Mouse (Mus musculus): ENCODE data around the gene Plce1. TPM values are rescaled to one million over a fixed set of nuclear protein-coding genes. Genes with fewer than 3 reads are reported as not detected.
"Not testable (repeated sequence)": the region's sequence is repeated elsewhere in the genome, so short reads cannot be mapped to it uniquely, and the experiment has no call there.

Gene Plce1
- polyA plus RNA-seq, 1 experiment from 2014 or later: 3.1 TPM

DNA sequence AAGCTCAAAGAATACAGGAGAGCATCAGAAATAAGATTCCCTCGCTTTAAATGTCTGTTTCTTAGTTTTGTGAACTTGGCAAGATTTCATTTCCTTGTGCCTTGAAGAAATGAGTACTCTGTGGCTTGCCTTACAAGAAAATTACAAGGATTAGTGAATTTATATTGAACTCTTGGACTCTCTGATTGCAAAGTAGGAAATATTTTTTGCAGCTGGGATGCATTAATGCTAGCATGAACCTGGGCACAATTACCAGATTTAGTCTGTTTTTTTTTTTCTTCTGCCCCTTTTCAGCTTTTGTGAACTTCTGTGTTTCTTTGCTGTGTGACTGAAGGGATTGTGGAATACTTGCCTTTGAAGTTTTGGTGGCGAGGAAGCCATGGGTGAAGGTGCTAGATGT lies 72.6 kb downstream of the Plce1 start:
- H3K4me2 ChIP-seq: no peak overlapping the region
- no peaks in the 10 kb centered on the region for H3K27me3 ChIP-seq
- no peak overlapping the region for H3K4me3 ChIP-seq
- 25% methylated on average over 2 of the region's 2 CpGs for WGBS
- H3K36me3 ChIP-seq: no peaks in the 10 kb centered on the region
- H3K4me1 ChIP-seq: peaks cover 11% of the 10 kb centered on the region
- H3K27ac ChIP-seq: no peak overlapping the region
- ATAC-seq (ENCODE audit: insufficient number of reproducible peaks, insufficient read depth, low FRiP score, low TSS enrichment, low read depth): no peak
- 0 out of 2 replicates have a peak, but pooled peaks cover 4% of the 10 kb centered on the region for H3K9me3 ChIP-seq
- H3K9ac ChIP-seq: no peak overlapping the region

DNA sequence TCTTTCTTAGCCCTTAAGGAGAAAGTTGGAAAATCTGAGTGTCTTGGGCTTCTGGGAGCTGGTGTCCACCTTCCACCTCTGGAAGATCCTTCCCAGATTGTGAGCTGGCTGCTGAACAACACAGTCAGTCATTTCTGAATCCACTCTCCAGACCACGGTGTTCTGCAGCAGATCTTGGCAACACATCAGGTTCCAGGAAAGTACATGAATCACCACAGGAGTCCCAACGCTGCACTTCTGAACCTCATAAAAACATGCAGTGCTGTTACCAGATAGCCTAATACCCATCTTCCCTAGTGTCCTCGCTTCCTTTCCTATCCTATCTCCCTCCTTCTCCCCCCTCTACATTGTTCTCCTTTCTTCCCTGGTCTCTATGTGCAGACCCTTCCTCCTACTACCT lies 74.5 kb downstream of the Plce1 start:
- H3K36me3 ChIP-seq: no peaks in the 10 kb centered on the region
- peaks cover 11% of the 10 kb centered on the region for H3K4me1 ChIP-seq
- no peak overlapping the region for H3K4me2 ChIP-seq
- no peak for ATAC-seq (ENCODE audit: insufficient number of reproducible peaks, insufficient read depth, low FRiP score, low TSS enrichment, low read depth)
- 0 out of 2 replicates have a peak, but pooled peaks cover 4% of the 10 kb centered on the region for H3K9me3 ChIP-seq
- no peak overlapping the region for H3K4me3 ChIP-seq
- H3K27ac ChIP-seq: no peak overlapping the region
- no peak overlapping the region for H3K9ac ChIP-seq
- H3K27me3 ChIP-seq: no peaks in the 10 kb centered on the region
- WGBS: 81% methylated on average over 3 of the region's 3 CpGs

DNA sequence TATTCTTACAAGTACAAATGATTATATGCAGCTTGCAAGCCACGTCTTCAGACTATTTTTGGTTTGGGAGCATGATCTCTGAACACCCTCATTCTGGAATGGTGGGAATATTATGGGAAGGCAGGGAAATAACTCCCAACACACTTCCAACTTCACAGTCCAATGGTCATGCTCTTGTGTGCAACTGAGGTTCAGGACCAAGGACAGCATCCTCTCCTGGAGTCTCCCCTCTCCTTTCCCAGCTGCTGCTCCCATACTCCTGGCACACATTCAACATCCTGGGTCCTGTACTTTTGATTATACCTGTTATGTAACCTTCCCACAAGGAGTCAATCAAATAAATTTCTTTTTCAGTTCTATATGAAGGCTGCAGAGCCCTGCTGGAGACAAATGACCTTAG lies 77.9 kb downstream of the Plce1 start:
- Histone ChIP-seq H3K4me1 (peaks cover 6% of the 10 kb centered on the region), H3K9ac (no peak overlapping the region), H3K27ac (no peak overlapping the region), H3K4me3 (no peak overlapping the region), H3K27me3 (no peaks in the 10 kb centered on the region), H3K4me2 (no peak overlapping the region), H3K36me3 (no peaks in the 10 kb centered on the region), H3K9me3 (no peaks in the 10 kb centered on the region)
- ATAC-seq (ENCODE audit: insufficient number of reproducible peaks, insufficient read depth, low FRiP score, low TSS enrichment, low read depth): no peak
- WGBS: 53% methylated on average over 1 of the region's 1 CpGs

DNA sequence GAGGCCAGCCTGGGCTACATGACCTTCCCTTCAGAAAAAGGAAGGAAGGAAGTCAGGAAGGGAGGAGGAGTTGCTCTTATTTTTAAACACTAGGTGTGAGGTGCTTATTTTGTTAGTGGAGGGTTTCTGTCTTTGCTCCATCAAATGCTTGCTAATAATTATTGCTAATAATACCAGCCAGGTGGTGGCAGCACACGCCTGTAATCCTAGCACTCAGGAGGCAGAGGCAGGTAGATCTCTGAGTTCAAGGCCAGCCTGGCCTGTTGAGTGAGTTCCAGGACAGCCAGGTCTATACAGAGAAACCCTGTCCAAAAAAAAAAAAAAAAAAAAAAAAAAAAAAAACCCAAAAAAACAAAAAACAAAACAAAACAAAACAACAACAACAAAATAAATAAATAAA lies 81.0 kb downstream of the Plce1 start:
- H3K36me3 ChIP-seq; H3K4me3 ChIP-seq; H3K27ac ChIP-seq; H3K4me1 ChIP-seq; H3K9ac ChIP-seq; H3K9me3 ChIP-seq; H3K4me2 ChIP-seq; ATAC-seq (ENCODE audit: insufficient number of reproducible peaks, insufficient read depth, low FRiP score, low TSS enrichment, low read depth); H3K27me3 ChIP-seq: not testable (repeated sequence)
- 83% methylated on average over 1 of the region's 1 CpGs for WGBS

DNA sequence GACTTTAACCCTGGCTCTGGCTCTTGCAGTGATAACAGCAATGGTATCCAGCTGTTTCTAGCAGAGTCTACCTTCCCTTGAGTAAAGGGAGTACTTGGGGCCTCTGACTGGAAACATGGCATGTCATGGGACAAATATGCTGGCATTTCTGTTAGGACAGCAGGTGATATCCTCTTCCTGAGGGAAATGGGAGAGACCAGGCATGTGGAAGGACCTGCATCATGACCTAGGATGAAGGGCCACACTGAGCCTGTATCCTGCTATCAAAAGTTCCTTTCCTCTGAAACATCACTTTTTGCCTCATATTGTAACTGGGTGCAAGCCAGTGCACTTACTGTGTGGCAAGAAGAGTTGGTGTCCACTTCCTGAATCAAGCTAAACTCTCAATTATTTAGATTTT lies 85.2 kb downstream of the Plce1 start:
- Histone ChIP-seq H3K4me3 (no peak overlapping the region), H3K27me3 (no peaks in the 10 kb centered on the region), H3K9ac (no peak overlapping the region), H3K9me3 (no peaks in the 10 kb centered on the region), H3K27ac (no peak overlapping the region), H3K36me3 (no peaks in the 10 kb centered on the region), H3K4me2 (no peak overlapping the region), H3K4me1 (peaks cover 12% of the 10 kb centered on the region)
- no peak for ATAC-seq (ENCODE audit: insufficient number of reproducible peaks, insufficient read depth, low FRiP score, low TSS enrichment, low read depth)

DNA sequence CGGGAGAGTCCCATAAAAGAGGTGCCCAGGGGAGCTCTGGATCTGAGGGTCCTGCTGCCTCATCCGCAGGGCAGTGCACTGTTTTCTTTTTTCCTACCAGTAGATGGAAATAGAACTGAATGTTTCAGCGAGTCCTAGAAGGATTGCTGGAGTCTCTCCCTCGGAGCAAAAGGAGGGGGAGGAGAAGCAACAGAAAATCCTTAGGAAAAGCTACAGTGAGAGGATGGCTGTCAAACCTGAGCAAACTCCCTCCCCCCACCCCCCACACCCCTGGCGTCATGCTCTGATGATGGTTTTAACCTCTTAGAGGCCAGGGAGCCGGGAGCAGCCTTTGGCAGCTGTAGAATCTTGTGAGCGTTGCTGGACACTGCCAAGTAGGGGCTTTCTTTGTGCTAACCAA lies 85.8 kb downstream of the Plce1 start:
- WGBS: 19% methylated on average over 7 of the region's 7 CpGs

DNA sequence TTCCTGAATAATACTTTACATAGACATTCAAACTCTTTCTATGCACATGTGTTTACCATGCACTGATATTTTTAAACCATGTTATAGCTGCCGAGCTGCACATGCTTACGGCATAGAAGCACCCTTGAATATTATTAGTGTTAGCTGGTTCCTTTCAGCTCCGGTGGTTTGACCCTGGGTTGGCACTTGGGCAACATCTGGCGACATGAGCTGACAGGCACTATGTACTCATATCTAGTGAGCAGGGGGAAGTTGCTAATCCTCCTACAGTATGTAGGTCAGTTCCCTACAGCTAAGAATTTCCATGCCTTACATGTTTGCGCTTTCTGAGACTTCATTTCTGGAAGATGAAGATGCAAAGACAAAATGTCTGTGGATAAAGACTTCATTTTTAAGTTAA lies 86.4 kb downstream of the Plce1 start:
- Histone ChIP-seq H3K4me1 (peaks cover 12% of the 10 kb centered on the region), H3K27me3 (no peaks in the 10 kb centered on the region), H3K27ac (no peak overlapping the region), H3K4me2 (no peak overlapping the region), H3K36me3 (no peaks in the 10 kb centered on the region), H3K9me3 (no peaks in the 10 kb centered on the region), H3K9ac (no peak overlapping the region), H3K4me3 (no peak overlapping the region)
- WGBS: 52% methylated on average over 5 of the region's 5 CpGs
- no peak for ATAC-seq (ENCODE audit: insufficient number of reproducible peaks, insufficient read depth, low FRiP score, low TSS enrichment, low read depth)

More for the DNA sequence above, 85.8 kb downstream of the Plce1 start:
- Histone ChIP-seq H3K9ac (no peak overlapping the region), H3K27ac (no peak overlapping the region), H3K4me3 (no peak overlapping the region), H3K4me2 (no peak overlapping the region; the same call in 1 of the 2 replicates), H3K27me3 (no peaks in the 10 kb centered on the region), H3K4me1 (peaks cover 12% of the 10 kb centered on the region), H3K36me3 (no peaks in the 10 kb centered on the region), H3K9me3 (no peaks in the 10 kb centered on the region)
- no peak for ATAC-seq (ENCODE audit: insufficient number of reproducible peaks, insufficient read depth, low FRiP score, low TSS enrichment, low read depth)

DNA sequence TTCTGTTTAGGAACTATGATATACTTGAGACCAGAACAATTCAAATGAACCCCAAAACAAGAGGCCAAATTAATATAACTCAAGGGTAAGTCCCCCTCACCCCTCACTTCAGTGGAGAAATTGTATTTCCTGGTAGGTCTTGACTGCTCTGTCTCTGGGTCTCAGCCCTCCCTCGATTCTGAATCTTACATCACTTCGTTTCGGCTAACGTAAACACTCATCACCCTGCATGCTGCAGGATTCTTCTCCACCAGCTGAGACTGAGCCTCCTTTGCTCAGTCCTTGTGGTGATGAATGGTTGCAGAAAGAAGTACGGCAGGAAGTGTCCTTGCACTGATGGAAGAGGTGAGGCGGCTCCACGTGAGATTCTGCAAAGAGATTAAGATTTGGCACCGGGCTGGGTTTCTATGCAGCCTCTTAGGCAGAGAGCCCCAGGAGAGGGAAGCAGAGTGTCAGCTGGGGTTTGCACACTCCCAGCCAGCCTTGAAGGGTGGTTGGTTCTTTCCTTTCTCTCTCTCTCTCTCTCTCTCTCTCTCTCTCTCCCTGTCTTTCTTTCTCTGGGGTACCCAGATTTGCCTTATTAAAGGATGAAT lies 97.7 kb downstream of the Plce1 start:
- no peak overlapping the region for H3K4me2 ChIP-seq
- H3K36me3 ChIP-seq: no peaks in the 10 kb centered on the region
- WGBS: 39% methylated on average over 8 of the region's 8 CpGs
- peaks cover 7% of the 10 kb centered on the region; the same call in 1 of the 2 replicates for H3K4me1 ChIP-seq
- no peak overlapping the region for H3K27ac ChIP-seq
- H3K4me3 ChIP-seq: no peak overlapping the region
- no peaks in the 10 kb centered on the region for H3K27me3 ChIP-seq
- H3K9me3 ChIP-seq: no peaks in the 10 kb centered on the region
- no peak overlapping the region for H3K9ac ChIP-seq
- no peak for ATAC-seq (ENCODE audit: insufficient number of reproducible peaks, insufficient read depth, low FRiP score, low TSS enrichment, low read depth)

DNA sequence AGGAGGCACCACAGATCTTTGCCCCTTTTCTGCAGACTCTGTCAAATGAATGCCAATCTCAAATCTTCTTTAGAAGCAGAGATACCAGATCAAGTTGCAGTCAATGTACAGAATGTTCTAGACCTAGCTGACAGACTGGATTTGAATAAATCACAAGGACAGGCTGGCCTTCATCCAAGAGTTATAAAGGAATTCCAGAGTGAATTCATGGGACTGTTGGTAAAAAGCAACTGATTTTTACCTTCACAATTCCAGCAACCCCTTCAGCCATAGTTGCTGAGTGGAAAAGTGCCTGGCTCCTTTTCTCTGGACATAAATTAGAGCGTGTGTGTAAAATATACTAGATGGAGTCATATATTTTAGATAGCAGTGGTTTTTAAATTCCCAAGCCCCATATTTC lies 102.0 kb downstream of the Plce1 start:
- WGBS: 80% methylated on average over 1 of the region's 1 CpGs
- Histone ChIP-seq H3K27ac (no peak overlapping the region), H3K9me3 (no peaks in the 10 kb centered on the region), H3K36me3 (no peaks in the 10 kb centered on the region), H3K27me3 (no peaks in the 10 kb centered on the region), H3K4me3 (no peak overlapping the region), H3K4me2 (no peak overlapping the region), H3K4me1 (peaks cover 22% of the 10 kb centered on the region), H3K9ac (no peak overlapping the region)
- ATAC-seq (ENCODE audit: insufficient number of reproducible peaks, insufficient read depth, low FRiP score, low TSS enrichment, low read depth): no peak

DNA sequence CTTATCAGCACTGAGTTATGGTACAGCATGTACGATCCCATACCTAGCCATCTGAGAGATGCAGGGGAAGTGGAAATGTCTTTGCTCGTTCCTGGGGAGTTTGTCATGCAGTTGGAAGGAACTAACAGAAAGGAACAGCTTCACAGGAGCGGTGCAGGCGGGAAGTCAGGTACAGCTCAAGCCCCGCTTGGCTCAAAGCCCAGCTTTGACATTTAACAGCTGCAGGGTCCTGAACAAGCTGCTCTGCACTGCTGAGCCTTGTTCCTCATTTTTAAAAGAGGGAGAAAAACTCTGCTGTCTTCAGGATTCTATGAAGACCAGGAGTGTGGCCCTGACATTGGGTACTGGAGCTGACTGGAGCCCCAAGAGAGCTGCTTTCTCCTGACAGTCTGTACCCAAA lies 106.7 kb downstream of the Plce1 start:
- H3K27me3 ChIP-seq: no peaks in the 10 kb centered on the region
- H3K4me1 ChIP-seq: peaks cover 20% of the 10 kb centered on the region
- WGBS: 36% methylated on average over 5 of the region's 5 CpGs
- no peak overlapping the region for H3K4me2 ChIP-seq
- H3K36me3 ChIP-seq: no peaks in the 10 kb centered on the region
- 0 out of 2 replicates have a peak overlapping the region, but pooled peaks have one; percentile 21 for H3K9ac ChIP-seq
- no peak overlapping the region for H3K4me3 ChIP-seq
- H3K9me3 ChIP-seq: no peaks in the 10 kb centered on the region
- H3K27ac ChIP-seq: no peak overlapping the region; the same call in 1 of the 2 replicates
- no peak for ATAC-seq (ENCODE audit: insufficient number of reproducible peaks, insufficient read depth, low FRiP score, low TSS enrichment, low read depth)

DNA sequence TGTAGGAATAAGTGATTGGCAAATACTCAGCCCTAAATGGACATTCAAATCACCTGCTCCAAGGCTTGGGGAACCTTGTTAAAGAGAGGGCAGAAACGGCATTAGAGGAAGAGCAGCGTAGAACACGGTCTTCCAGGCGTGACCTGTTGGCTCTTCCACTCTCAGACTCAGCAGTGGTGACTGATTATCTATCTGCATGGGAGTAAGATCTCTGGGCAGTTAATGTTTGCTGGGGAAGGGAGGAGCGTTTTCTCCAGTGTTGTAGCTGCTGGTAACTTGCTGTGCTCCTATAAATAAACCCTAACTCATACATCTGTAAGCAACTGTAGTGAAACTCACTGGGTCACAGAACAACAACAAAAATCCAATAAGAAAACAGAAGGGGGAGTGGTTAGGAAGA lies 108.6 kb downstream of the Plce1 start:
- H3K27me3 ChIP-seq: no peaks in the 10 kb centered on the region
- no peak overlapping the region for H3K4me2 ChIP-seq
- no peak for ATAC-seq (ENCODE audit: insufficient number of reproducible peaks, insufficient read depth, low FRiP score, low TSS enrichment, low read depth)
- WGBS: 86% methylated on average over 5 of the region's 5 CpGs
- H3K27ac ChIP-seq: no peak overlapping the region
- no peak overlapping the region for H3K9ac ChIP-seq
- no peaks in the 10 kb centered on the region for H3K36me3 ChIP-seq
- H3K9me3 ChIP-seq: no peaks in the 10 kb centered on the region
- H3K4me1 ChIP-seq: peaks cover 16% of the 10 kb centered on the region
- H3K4me3 ChIP-seq: no peak overlapping the region

DNA sequence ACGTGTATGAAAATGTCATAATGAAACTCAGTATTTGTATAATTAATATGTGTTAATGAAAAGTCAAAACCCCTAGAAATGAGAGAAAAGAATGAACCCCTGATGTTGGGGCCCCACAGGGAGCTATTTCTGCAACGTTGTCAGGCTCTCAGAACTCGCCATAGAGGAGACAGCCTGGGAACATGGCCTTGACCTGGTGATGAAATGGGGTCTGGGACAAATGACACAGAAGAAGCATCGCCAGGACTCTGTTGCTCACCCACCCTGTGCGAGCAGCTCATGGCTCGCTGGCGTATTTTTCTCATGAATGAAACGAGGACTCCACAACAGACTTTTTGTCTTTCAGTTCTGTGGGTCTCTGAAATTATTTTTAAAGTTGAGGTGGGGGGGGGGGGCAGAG lies 109.0 kb downstream of the Plce1 start:
- no peak overlapping the region for H3K9ac ChIP-seq
- H3K4me2 ChIP-seq: no peak overlapping the region
- H3K4me1 ChIP-seq: peaks cover 16% of the 10 kb centered on the region
- H3K36me3 ChIP-seq: no peaks in the 10 kb centered on the region
- 82% methylated on average over 8 of the region's 8 CpGs for WGBS
- ATAC-seq (ENCODE audit: insufficient number of reproducible peaks, insufficient read depth, low FRiP score, low TSS enrichment, low read depth): no peak
- H3K4me3 ChIP-seq: no peak overlapping the region
- no peak overlapping the region for H3K27ac ChIP-seq
- no peaks in the 10 kb centered on the region for H3K27me3 ChIP-seq
- H3K9me3 ChIP-seq: no peaks in the 10 kb centered on the region

Measured in embryonic facial prominence, embryonic 13.5 days (tissue).